Mouse (Mus musculus): ENCODE measurements at regions not wholly inside any gene's neighbourhood (a gene's known extent, or its start where the extent isn't known, plus 50 kb on each side); places are given as distances from the start of the nearest gene placed in this dataset.
"Not testable (repeated sequence)": the region's sequence is repeated elsewhere in the genome, so short reads cannot be mapped to it uniquely, and the experiment has no call there.

DNA sequence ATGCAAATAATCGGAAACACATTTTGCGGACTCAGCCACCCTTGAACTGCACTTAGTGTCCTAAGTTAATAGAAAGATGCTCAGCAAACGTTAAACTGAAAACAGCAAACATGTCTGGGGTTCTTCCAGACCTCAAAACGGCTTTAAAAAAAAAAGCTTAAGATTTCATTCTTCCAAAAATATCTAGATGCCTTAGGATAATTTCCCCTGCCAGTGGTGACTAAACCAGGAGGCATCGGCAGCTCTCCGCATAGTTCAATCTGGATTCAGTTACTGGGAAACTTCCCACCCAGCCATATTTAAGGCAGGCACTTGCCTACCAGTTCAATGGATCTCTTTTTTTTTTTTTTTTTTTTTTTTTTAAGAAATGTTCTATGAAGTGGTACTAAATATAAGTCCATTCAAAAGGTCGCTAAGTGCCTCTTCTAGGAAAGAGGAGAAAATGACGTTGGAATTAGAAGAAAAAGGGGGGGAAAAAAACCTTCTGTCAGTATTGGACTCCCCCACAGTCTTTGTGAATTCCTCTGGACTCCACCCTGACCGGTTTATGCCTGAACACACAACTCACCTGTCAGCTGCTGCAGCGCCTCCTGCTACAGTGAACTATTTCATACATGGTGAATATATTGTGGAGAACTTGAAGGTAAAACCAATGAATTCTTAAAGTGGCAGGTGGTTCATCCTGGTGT, 145.7 kb upstream of the Dapk1 start:
- DNase-seq: no peak
- intact Hi-C loops (cut with DNase I; ENCODE audit: low total_unique reads): no loop called here

DNA sequence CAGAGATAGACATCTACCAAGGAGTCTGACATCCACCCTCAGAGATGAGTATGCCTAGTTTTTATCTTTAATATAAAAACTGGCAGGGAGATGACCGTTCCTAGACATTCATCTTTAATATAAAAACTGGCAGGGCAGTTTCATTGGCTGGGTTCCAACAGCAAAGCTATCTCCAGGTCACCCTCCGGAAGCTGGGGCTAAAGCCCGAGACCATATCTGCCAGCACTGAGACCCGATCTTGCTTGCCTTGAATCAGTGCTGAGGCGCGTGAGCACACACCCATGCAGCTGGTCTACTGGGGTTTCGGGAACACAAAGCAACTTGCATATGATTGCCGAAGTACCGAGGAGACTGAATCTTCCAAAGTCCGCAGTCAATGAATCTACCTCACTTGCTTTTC, 144.5 kb upstream of the Dapk1 start:
- no peak for DNase-seq
- intact Hi-C loops (cut with DNase I; ENCODE audit: low total_unique reads): no loop called here

DNA sequence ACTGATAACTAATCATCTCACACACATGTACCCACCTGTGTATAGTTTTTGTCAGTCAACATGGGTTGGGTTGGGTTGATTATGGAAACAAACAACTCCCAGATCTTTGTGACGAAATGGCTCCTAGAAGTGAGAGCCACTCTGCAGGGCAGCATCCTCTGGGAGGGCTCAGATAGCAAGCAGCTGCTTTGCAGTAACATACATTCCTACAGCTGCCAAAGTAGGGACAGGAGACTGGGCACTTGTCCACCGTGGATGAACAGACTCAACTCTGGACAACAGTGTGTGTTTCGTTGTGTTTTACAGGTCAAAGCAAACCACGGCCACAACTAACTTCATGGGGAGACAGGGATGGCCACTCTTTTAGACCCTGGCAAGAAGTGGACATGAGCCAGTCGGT, 142.7 kb upstream of the Dapk1 start:
- intact Hi-C loops (cut with DNase I; ENCODE audit: low total_unique reads): no loop called here
- no peak for DNase-seq

DNA sequence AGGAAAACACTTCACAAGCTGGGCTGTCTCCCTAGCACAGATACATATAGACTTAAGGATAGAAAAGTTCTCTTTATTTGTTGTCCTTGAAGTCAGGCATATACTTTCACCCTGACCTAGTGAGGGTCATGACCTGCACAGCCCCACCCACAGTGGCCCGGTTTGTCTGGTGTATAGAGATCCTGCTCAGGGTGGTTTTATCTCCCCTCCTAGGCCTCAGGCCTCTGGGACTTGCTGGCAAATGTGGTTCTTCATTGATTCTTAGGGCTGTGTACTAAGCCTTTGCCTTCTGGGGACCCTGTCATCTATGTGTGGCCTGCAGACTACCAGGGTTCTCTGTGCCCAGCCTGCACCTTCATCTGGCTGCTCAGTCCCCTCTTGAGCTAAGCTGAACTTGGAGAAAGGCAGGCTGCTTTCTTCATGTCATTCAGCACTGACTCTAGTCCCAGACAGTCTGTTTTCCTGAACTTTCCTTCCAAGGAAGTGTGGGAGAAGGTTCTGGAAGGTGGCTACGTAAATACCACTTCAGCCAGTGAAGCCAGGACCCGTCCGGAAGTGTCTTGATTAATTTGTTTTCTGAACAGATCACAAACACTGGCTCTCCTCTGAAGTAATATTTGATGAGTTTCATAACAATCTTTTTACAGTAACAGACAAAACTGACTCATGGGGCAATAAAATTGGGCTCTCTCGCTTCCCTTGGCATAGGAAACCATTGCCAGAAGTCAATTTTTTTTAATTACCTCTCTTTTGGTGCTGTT, 135.0 kb upstream of the Dapk1 start:
- intact Hi-C loops (cut with DNase I; ENCODE audit: low total_unique reads): loop anchor here (5.0 to 10.0 kb wide), 3 partner anchors 289 to 624 kb away; partner anchors contain the start of gene Gas1
- no peak for DNase-seq

DNA sequence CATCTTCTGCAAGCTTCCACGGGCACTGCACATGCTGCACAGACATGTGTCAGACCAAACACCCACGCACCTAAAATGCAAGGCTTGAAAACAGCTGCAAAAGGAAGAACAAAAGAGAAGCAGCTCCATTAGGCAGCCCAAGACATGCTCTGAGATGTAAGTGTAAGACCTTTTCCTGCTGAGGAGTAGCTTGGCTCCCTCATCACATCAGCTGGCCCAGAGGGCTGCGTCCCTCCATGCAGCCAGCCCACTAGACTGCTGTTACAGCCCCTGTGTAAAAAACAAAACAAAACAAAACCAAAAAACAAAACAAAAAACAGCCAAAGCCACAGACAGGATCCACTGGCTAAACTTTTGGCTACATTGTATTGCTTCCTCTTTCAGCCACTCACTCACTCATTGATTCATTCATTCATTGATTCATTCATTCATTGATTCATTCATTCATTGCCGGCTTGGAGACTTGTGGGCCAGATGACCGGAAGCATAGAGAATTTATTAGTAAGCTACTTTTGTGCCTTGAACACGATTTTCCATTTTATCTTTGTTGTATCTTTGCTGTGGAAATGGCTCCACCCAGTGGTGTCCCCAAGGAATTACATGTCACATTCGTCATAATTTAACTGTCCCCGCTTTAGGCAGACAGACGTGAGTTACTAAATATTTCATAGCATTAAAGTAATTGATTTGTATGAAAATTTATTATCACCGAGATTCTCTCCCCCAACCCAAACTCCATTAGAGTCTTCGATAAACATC, 133.7 kb upstream of the Dapk1 start:
- DNase-seq: peak; percentile 54
- intact Hi-C loops (cut with DNase I; ENCODE audit: low total_unique reads): loop anchor here (5.0 to 10.0 kb wide), 3 partner anchors 291 to 626 kb away; partner anchors contain the start of gene Gas1

DNA sequence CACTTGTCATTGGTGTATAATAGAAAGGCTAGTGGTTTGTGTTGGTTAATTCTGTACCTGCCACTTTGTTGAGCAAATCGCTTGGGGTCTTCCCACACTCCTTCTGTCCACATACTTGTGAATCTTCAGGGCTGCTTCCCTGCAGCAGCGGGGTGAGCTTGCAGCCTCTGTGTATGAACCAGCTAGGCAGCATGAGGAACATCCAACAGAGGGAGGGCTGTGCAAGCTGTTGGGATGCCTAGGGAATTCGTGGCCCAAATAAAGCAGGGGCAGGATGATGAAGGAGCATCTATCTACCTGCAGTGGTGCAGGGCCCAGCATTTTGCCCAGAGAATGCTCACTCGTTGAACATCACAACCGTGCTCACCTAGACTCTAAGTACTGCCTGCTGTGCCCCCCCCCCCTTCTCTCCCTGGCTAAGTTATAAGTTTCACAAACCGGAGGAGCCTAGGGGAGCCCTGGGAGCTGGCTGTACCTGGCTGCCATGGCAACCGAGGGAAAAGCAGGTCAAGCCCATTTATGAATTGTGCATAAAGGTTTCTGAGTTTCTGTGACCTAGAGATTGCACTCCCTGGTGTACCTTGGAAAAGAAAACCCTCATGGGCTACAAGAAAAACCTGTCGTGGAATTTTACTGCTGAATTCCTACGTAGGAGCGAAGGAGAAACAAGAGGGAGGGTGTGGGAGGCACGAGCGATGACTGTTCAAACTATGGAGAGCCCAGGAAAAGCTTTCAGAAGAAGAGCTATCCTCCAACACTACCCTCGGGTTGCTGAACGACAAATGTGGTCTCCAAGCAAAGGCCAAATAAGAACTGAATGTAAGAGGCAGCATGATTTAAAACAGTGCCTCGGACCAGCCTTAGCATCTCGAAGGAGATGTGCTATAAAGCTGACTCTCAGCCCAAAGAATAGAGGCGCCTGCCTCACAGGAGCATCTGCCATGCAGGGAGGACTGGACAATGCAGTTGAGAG, 131.0 kb upstream of the Dapk1 start:
- intact Hi-C loops (cut with DNase I; ENCODE audit: low total_unique reads): no loop called here
- DNase-seq: no peak

DNA sequence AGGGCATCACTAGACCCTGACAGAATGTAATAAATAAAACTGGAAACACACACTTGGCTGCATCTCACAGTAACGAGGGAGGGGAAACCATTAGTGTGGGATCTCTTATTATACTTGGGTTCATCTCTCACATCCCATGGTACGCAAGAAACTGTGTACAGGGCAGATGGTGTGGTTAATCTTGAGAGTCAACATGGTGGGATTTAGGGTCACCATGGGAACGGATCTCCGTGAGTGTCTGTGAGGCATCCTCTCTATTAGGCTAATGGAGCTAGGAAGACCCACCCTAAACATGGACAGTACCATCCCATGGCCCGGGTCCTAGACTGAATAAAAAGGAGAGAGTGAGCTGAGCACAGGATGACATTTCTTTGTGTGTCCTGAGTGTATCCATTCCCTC, 130.1 kb upstream of the Dapk1 start:
- intact Hi-C loops (cut with DNase I; ENCODE audit: low total_unique reads): no loop called here
- no peak for DNase-seq

DNA sequence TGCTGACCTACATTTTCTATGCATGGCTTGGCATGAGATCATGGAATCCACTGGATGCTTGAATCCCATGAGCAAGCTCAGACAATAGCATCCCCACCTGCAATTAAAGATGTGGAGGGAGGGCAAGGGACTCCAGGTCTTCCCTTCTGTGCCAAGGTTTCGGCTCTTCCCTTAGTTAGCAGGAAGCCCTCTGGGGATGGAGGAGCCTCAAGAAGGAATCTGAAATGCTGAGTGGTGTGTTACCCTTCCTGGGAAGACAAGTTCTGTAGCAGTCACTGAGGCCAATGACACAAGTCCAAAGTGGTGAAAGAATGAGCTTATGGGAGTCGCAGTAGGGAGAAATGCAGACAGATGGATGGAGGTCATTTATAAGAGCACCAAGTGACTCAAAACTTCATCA, 125.4 kb upstream of the Dapk1 start:
- intact Hi-C loops (cut with DNase I; ENCODE audit: low total_unique reads): no loop called here
- DNase-seq: no peak

DNA sequence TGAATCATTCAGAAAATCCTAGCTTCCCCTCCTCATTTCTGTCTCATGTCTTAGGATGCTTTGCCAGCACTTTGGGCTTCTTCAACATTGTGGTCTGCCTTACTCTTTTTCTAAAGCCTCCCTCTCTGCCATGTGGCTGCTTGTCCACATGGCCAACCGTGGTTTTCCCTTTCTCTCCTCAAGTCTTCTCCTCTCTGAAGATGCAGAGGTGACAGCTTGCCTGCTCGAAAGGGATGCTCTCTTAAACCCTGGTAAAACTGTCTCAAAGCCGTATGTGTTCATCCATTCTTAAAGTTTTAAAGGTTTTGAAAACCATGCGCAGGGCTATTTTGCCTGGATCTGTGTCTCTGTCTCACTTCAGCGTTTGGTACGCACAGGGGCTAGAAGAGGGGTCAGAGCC, 123.4 kb upstream of the Dapk1 start:
- no peak for DNase-seq
- intact Hi-C loops (cut with DNase I; ENCODE audit: low total_unique reads): loop anchor here (2.0 kb wide), 1 partner anchor 262 kb away; no protein-coding TSS in a partner anchor

DNA sequence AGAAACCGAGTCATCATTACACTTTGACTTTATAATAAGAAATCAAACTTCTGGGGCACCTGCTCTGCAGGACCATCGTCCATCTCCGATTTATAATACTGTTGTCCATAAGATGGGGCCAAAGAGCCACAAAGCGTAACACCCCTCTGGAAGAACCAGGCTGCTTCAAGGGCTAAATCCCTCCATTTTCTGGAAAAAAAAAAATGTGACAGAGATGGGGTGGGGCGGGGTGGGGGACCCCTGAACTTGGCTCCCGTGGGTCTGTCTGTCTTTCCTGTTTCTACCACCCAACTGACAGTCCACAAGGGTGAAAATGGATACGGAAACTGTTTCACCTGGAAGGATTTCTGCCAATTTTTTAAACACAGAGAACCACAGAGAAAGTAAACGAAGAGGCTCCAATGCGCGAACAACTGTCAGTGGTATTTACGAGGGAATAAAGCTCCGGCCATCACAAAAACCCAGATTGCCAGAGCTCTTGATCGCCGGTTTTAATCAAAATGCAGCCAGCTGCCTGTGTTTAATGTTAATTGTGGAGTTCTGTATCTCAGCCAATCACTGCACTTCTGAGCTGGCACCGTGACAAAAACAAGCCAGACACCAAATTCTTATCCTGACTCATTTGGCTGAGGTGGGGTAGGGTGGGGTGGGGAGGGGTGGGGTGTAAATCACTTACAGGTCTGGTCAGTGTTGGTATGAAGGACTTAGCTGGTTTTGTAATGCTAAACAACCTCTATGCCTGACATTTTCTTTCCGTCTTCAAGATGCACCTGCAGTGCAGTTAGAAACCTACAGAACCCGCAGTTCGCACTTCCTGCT, 122.5 kb upstream of the Dapk1 start:
- DNase-seq: peak; percentile 38
- intact Hi-C loops (cut with DNase I; ENCODE audit: low total_unique reads): loop anchor here (2.0 kb wide), 1 partner anchor 262 kb away; no protein-coding TSS in a partner anchor

DNA sequence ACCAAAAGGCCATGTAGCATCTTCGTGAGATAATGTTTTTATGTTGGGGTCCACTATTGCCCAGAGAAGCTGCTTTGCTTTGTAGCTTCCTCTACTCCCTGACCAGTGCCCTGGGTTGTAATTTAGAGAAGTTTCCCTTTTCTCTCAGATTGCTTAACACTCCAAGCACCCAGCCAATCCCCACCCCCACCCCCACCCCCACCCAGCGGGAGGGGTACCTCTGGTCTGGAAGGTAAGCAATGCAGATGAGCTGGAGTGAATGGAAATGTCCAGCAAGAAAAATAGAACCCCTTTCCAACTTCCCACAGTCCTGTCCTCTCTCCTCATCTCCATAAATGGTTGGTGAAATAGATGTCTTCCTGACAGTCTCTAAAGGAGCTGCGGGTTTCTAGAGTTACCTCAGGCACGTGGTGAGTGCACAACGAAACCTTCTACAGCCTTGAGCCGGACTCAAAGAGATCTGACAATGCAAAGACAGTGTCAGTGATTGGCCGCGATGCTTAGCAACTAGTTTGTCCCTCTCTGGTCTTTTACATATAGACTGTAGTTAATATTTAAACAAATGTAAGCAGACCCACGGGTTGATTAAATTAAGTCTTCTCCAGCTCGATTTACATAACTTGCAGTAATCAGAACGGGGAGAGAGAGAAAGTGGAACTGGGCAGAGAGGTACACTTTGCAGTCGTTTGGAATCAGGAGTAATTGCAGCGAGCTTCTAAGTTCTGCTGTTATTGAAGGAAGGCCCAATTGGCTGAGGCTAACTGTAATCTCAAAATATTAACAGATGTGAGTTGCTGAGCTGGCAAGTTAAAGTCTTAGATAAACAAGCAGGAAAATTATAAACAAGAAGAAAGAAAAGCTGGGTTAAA, 121.7 kb upstream of the Dapk1 start:
- DNase-seq: no peak

DNA sequence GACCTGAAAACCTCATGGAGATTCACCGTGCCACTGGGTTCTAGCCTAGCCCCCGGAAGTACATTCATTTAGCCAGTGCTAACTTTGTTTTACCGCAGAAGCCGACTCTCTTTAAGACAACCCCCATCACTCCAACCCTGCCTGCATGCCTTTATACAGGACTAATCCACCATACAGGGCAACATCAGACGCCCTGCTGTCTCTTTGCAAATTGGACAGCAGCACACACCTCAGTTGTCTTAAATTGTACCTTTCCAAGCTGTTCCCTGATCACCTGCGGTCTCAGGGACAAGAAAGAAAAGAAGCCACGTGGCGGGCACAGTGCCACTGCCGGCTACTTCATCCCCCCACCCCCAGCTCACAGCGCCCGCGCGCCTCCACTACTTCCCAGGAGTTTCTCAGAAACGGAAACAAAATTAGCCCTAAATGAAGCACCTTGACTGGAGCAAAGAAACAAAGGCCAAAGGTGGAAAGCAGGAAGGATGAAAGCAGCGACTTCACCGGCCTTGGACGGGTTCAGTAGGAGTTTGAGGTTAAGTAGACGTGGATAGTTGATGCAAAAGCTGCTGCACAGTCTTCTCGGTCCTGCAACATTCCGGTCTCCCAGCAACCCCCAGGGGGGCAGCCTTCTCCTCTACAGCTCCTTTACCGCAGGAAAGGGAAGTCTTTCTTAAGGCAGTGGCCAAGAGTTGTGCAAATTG, 120.9 kb upstream of the Dapk1 start:
- no peak for DNase-seq
- intact Hi-C loops (cut with DNase I; ENCODE audit: low total_unique reads): no loop called here

More for the DNA sequence above, 121.7 kb upstream of the Dapk1 start:
- intact Hi-C loops (cut with DNase I; ENCODE audit: low total_unique reads): loop anchor here (2.0 kb wide), 1 partner anchor 261 kb away; no protein-coding TSS in a partner anchor

DNA sequence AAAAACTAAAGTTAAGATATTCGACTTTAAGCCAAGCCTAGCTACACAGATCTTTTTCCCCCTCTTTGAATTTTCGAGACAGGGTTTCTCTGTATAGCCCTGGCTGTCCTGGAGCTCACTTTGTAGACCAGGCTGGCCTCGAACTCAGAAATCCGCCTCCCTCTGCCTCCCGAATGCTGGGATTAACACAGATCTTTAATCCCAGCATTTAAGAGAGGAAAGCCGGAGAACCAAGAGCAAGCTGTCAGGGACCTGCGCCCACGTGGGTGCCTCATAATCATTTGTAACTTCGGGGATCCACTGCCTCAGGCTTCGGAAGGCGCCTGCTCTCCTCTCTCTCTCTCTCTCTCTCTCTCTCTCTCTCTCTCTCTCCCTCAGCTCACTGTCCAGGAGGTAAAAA, 120.3 kb upstream of the Dapk1 start:
- DNase-seq: not testable (repeated sequence)

DNA sequence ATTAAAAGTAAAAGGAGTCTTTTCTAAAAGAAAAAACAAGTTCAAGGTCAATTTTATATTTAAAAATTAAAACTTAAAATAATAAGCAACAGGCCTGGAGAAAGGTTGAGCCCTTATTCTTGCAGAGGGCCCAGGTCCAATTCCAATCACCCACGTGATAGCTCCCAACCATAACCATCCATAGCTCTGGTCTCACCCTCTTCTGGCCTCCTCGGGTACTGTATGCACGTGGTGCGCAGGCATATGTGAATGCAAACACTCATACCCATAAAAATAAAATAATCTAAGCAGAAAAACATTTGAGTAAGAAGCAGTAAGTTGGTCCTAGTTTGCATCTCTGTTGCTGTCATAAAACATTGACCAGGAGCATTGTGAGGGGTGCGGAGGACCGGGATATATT, 119.8 kb upstream of the Dapk1 start:
- intact Hi-C loops (cut with DNase I; ENCODE audit: low total_unique reads): no loop called here
- no peak for DNase-seq

More for the DNA sequence above, 120.3 kb upstream of the Dapk1 start:
- intact Hi-C loops (cut with DNase I; ENCODE audit: low total_unique reads): not testable (repeated sequence)

DNA sequence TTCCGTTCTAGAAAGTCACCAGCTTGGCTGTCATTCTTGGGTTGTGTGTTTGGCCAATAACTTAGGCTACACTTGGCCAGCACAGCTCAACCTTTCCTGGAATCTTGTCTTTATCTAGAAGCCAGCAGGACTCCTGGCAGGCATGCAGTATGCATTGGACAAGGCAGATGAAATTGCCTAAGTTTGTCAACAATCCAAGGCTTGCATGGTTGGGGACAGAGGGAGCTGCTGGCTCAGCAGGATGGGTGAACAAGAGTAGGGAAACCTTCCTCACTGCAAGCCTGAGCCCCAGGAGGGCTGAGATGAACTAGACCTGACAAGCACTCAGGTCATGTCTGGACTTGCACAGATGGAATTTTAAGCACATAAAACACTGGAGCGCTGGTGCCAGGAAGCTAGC, 115.6 kb upstream of the Dapk1 start:
- peak; percentile 72 for DNase-seq
- intact Hi-C loops (cut with DNase I; ENCODE audit: low total_unique reads): no loop called here

DNA sequence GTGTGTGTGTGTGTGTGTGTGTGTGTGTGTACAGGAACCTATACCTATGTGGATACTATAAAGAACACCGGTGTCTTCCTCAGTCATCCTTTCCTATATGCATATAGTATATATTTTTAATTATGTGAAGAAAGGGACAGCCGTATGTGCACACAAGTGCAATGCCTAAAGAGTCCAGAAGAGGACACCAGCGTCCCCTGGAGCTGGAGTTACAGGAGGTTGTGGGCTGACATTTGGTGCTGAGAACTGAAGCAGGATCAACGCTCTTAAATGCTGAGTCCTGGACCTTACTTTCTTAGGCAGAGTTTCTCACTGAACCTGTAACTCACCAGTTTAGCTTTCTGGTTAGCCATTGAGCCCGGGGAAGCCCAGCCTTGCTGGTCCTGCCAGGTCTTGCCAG, 114.9 kb upstream of the Dapk1 start:
- no peak for DNase-seq

More for the DNA sequence above, 114.9 kb upstream of the Dapk1 start:
- intact Hi-C loops (cut with DNase I; ENCODE audit: low total_unique reads): no loop called here
